In the genomic region with DNA sequence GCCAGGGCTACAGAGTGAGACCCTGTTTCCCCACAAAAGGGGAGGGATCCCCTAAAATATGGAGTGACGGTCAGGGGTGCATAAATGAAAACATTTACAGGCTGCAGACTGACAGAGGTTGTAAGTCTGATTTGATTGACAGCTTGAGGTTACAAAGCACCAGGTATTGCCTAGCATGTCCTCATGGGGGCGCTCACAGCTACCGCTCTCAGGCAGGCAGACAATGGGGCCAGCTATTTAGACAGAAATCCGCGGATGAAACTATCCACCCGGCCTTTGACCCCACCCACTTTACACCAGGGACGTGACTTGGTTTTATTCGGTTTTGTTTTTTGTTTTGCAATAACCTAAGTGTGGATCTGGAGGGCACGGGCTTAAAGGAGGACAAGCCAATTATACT, we compare ENCODE assay signal across 9 mouse cellular contexts. TPM values are rescaled to one million over a fixed set of nuclear protein-coding genes. Genes with fewer than 3 reads are reported as not detected.
A peak's percentile ranks its signal among the peaks of the same experiment; 100 is the strongest.
DNase-seq lines count a peak whose midpoint lies in the region; ATAC-seq and TF ChIP-seq lines count a peak whose summit lies in the region.
"Had no signal": no experiment of that assay in that cellular context is flagged by ENCODE, and none has a peak within 500 bp of the region (broad histone marks: within the 10 kb centered on the region; RNA-seq: fewer than 3 reads in every experiment).

No protein-coding gene starts in this region.

- WGBS in heart, embryonic 12.5 days = 18% methylated on average over 9 of the region's 9 CpGs
- 10% methylated on average over 9 of the region's 9 CpGs for WGBS in midbrain, embryonic 13.5 days

- no peaks in the 10 kb centered on the region for H3K27me3 ChIP-seq in heart, embryonic 12.5 days (replicated peaks)
- no peaks in the 10 kb centered on the region for H3K27me3 ChIP-seq in Patski
- H3K27me3 ChIP-seq in midbrain, embryonic 13.5 days = no peaks in the 10 kb centered on the region

- no peak overlapping the region for H3K4me2 ChIP-seq in heart, embryonic 12.5 days
- no peak overlapping the region for H3K4me2 ChIP-seq in midbrain, embryonic 13.5 days (replicated peaks)

- TF ChIP-seq CTCF in Patski (IDR thresholded peaks at IDR 0.05) = peak; percentile 82

- in situ Hi-C loops in Patski (cut with MboI; ENCODE audit: low pct_unique_long_range_greater_than_20kb) = loop anchor here (5.0 to 10.0 kb wide), 2 partner anchors 33 to 95 kb away; a partner anchor contains a TSS

- H3K4me3 ChIP-seq in heart, embryonic 12.5 days = no peak overlapping the region
- H3K4me3 ChIP-seq in midbrain, embryonic 13.5 days (replicated peaks) = no peak overlapping the region

- ATAC-seq in heart, embryonic 12.5 days (ENCODE audit: insufficient number of reproducible peaks, low FRiP score) = no peak
- ATAC-seq in Patski = no peak
- peak; percentile 53 for ATAC-seq in common myeloid progenitor, adult 5-6 weeks (replicated peaks; ENCODE audit: low read depth, poor library complexity, severe bottlenecking)
- ATAC-seq in midbrain, embryonic 13.5 days = peak; percentile 21; the same call in 1 of the 2 replicates

- intact Hi-C loops in heart, postnatal 10 days (cut with DNase I) = loop anchor here (2.0 kb wide), 1 partner anchor 31 kb away; no protein-coding TSS in a partner anchor

- peaks cover 24% of the 10 kb centered on the region for H3K4me1 ChIP-seq in heart, embryonic 12.5 days (replicated peaks)
- H3K4me1 ChIP-seq in midbrain, embryonic 13.5 days (replicated peaks) = peaks cover 35% of the 10 kb centered on the region

- DNase-seq in heart, postnatal 10 days = peak; percentile 51 to 75
- DNase-seq in 416B (ENCODE audit: low read depth) (peak; percentile 82), Patski (ENCODE audit: low read depth, low spot score) (no peak)
- peak; percentile 83 for DNase-seq in induced T-regulatory cell, adult 2 months (ENCODE audit: low read depth)
- DNase-seq in thymus, postnatal 14 days = peak; percentile 59

- CTCF ChIA-PET in Patski (lab: Charles Lee) = interaction anchor here (0.9 to 3.5 kb wide), 7 partner anchors 9 to 86 kb away, joined by 3 to 24 read pairs (median 3); a partner anchor contains a TSS

- H3K27ac ChIP-seq in heart, embryonic 12.5 days (ENCODE audit: poor library complexity, severe bottlenecking) = no peak overlapping the region
- H3K27ac ChIP-seq in midbrain, embryonic 13.5 days = peak overlapping the region; percentile 39; the same call in 1 of the 2 replicates

- peaks cover 24% of the 10 kb centered on the region for H3K36me3 ChIP-seq in heart, embryonic 12.5 days
- H3K36me3 ChIP-seq in midbrain, embryonic 13.5 days = no peaks in the 10 kb centered on the region

- H3K9me3 ChIP-seq in heart, embryonic 12.5 days (replicated peaks) = no peaks in the 10 kb centered on the region
- H3K9me3 ChIP-seq in midbrain, embryonic 13.5 days = no peaks in the 10 kb centered on the region

- no peak overlapping the region for H3K9ac ChIP-seq in heart, embryonic 12.5 days
- no peak overlapping the region for H3K9ac ChIP-seq in midbrain, embryonic 13.5 days (replicated peaks)

- POLR2A ChIA-PET in Patski (lab: Charles Lee) = no interaction called here

RNA-seq across cellular contexts. Expression of a gene that starts 24.1 kb away (rescaled TPM):
- total RNA-seq in heart, postnatal 10 days (2021) = 10 to 100 TPM; 21.0 to 26.1 TPM
- 15.2 and 15.4 TPM in 2 replicates for polyA plus RNA-seq in heart, embryonic 12.5 days (2016; fragmentation: Nextera tagmentation; extraction: Ambion mirVana)
- polyA plus RNA-seq in Patski (2021) = 15.0 TPM
- total RNA-seq in common myeloid progenitor, adult 5-6 weeks (2017) = 3.1 and 3.4 TPM in 2 replicates
- polyA plus RNA-seq in midbrain, embryonic 13.5 days (2015; fragmentation: Nextera tagmentation; extraction: Ambion mirVana) = 7.3 and 10.8 TPM in 2 replicates

RNA-seq across cellular contexts. Expression of a gene that starts 25.6 kb away (rescaled TPM):
- total RNA-seq in heart, postnatal 10 days (2021) = 100 to 1,000 TPM; 320 to 351 TPM
- polyA plus RNA-seq in heart, embryonic 12.5 days (2016; fragmentation: Nextera tagmentation; extraction: Ambion mirVana) = 25.5 and 26.9 TPM in 2 replicates
- 0.06 TPM for polyA plus RNA-seq in Patski (2021)
- 0.41 TPM in 1 of 2 replicates, not detected in the other for total RNA-seq in common myeloid progenitor, adult 5-6 weeks (2017)
- 0.10 and 0.26 TPM in 2 replicates for polyA plus RNA-seq in midbrain, embryonic 13.5 days (2015; fragmentation: Nextera tagmentation; extraction: Ambion mirVana)

RNA-seq across cellular contexts. Expression of a gene that starts 32.1 kb away (rescaled TPM):
- not detected for total RNA-seq in heart, postnatal 10 days (2021)
- polyA plus RNA-seq in heart, embryonic 12.5 days (2016; fragmentation: Nextera tagmentation; extraction: Ambion mirVana) = not detected in 2 replicates
- polyA plus RNA-seq in Patski (2021) = not detected
- not detected in 2 replicates for total RNA-seq in common myeloid progenitor, adult 5-6 weeks (2017)
- not detected in 2 replicates for polyA plus RNA-seq in midbrain, embryonic 13.5 days (2015; fragmentation: Nextera tagmentation; extraction: Ambion mirVana)
- polyA plus RNA-seq: stomach, embryonic 14.5 days had no signal

RNA-seq across cellular contexts. Expression of a gene that starts 57.4 kb away (rescaled TPM):
- total RNA-seq in heart, postnatal 10 days (2021) = under 1 TPM; 0.22 to 0.31 TPM
- 2.6 and 3.3 TPM in 2 replicates for polyA plus RNA-seq in heart, embryonic 12.5 days (2016; fragmentation: Nextera tagmentation; extraction: Ambion mirVana)
- 4.1 TPM for polyA plus RNA-seq in Patski (2021)
- total RNA-seq in common myeloid progenitor, adult 5-6 weeks (2017) = not detected in 2 replicates
- polyA plus RNA-seq in midbrain, embryonic 13.5 days (2015; fragmentation: Nextera tagmentation; extraction: Ambion mirVana) = 17.2 and 19.8 TPM in 2 replicates

Comparison
In these comparisons a context has a peak if more than half of its experiments do, and no peak if none do; other contexts are left out.
1. ATAC-seq: peak in common myeloid progenitor, adult 5-6 weeks (single experiment) and midbrain, embryonic 13.5 days (single experiment); none in heart, embryonic 12.5 days (single experiment) and Patski (single experiment).
2. RNA of a gene that starts 25.6 kb away (polyA plus RNA-seq): 25.5 to 26.9 TPM in heart, embryonic 12.5 days; 0.10 to 0.26 TPM in midbrain, embryonic 13.5 days and 0.06 TPM in Patski (single experiment); every median in the first group is over 10 times any median in the second.